Mouse (Mus musculus) CH12.LX (cell line): ENCODE results near the gene Dppa3.

Source experiments
- BHLHE40 ChIP-seq: IDR thresholded peaks from 2 replicates; pipeline ENCODE4 v1.6.1; 2011; ENCODE audit warnings: mild to moderate bottlenecking, low read depth, low read length, improper control_type of control experiment
- CTCF ChIP-seq, 2 experiments: IDR thresholded peaks in 1 of 2; conservative IDR thresholded peaks in 1 of 2; 2 replicates each; pipeline ENCODE4 v1.5.1; 2011 to 2012; ENCODE audit warnings: low read depth in 2 of 2, low read length in 2 of 2, improper control_type of control experiment in 1 of 2, inconsistent platforms in 1 of 2, mild to moderate bottlenecking in 1 of 2, moderate library complexity in 1 of 2
- ELF1 ChIP-seq: IDR thresholded peaks from 2 replicates; pipeline ENCODE4 v1.6.1; 2014; ENCODE audit warnings: low read depth, mild to moderate bottlenecking, inconsistent platforms, low read length, improper control_type of control experiment
- EP300 ChIP-seq: IDR thresholded peaks from 2 replicates; pipeline ENCODE4 v1.6.1; 2011; ENCODE audit warnings: low read length, improper control_type of control experiment
- JUN ChIP-seq: IDR thresholded peaks from 2 replicates; pipeline ENCODE4 v1.6.1; 2011; ENCODE audit warnings: low read depth, mild to moderate bottlenecking, low read length, improper control_type of control experiment, moderate library complexity; ENCODE audit not compliant: insufficient read depth
- MAFK ChIP-seq: IDR thresholded peaks from 2 replicates; pipeline ENCODE4 v1.6.1; 2011; ENCODE audit warnings: low read length, improper control_type of control experiment; ENCODE audit not compliant: insufficient replicate concordance
- MXI1 ChIP-seq: IDR thresholded peaks from 2 replicates; pipeline ENCODE4 v1.6.1; 2011; ENCODE audit warnings: mild to moderate bottlenecking, low read depth, low read length, improper control_type of control experiment
- MYC ChIP-seq: IDR thresholded peaks from 2 replicates; pipeline ENCODE4 v1.6.1; 2011; ENCODE audit warnings: low read depth, mild to moderate bottlenecking, improper control_type of control experiment, low read length
- NELFE ChIP-seq: IDR thresholded peaks from 2 replicates; pipeline ENCODE4 v1.6.1; 2011; ENCODE audit warnings: low read depth, low read length, improper control_type of control experiment
- POLR2A ChIP-seq: IDR thresholded peaks from 2 replicates; pipeline ENCODE4 v1.6.1; 2011; ENCODE audit warnings: low read depth, mild to moderate bottlenecking, improper control_type of control experiment, low read length
- POLR2AphosphoS2 ChIP-seq: IDR thresholded peaks from 2 replicates; pipeline ENCODE4 v1.6.1; 2011; ENCODE audit warnings: low read depth, low read length, improper control_type of control experiment
- ZC3H11A ChIP-seq: IDR thresholded peaks from 2 replicates; pipeline ENCODE4 v1.6.1; 2012; ENCODE audit warnings: low read depth, mild to moderate bottlenecking, inconsistent platforms, low read length, improper control_type of control experiment

- TF ChIP-seq EP300 (no peak), NELFE (no peak), CTCF (conservative IDR thresholded peaks at IDR 0.05 in 1 of 2, IDR thresholded peaks at IDR 0.05 in 1 of 2; ENCODE audit: low read depth in 2 of 2, low read length in 2 of 2) (no peak), MAFK (no peak), POLR2A (no peak), ELF1 (no peak), POLR2AphosphoS2 (no peak), ZC3H11A (no peak), JUN (no peak), MYC (no peak), MXI1 (no peak), BHLHE40 (no peak)
Measured at GRCm38 (mm10) chr6:122665866-122666265, 39.7 kb downstream of the Dppa3 start.
